Mouse (Mus musculus): ENCODE measurements around the gene H2afz. TPM values are rescaled to one million over a fixed set of nuclear protein-coding genes. Genes with fewer than 3 reads are reported as not detected.
A peak's percentile ranks its signal among the peaks of the same experiment; 100 is the strongest.

H2afz gene
- polyA plus RNA-seq, 1 experiment from 2014 or later: 1,499 TPM

- WGBS: under 1% methylated on average over 65 of the region's 74 CpGs
- peak overlapping the region; percentile 93 for H3K9ac ChIP-seq (replicated peaks)
- no peaks in the 10 kb centered on the region for H3K27me3 ChIP-seq
- peaks cover 32% of the 10 kb centered on the region for H3K4me1 ChIP-seq (replicated peaks)
- H3K9me3 ChIP-seq: no peaks in the 10 kb centered on the region
- peaks cover 3% of the 10 kb centered on the region; the same call in 1 of the 2 replicates for H3K36me3 ChIP-seq
- peak; percentile 49 for ATAC-seq
- H3K4me3 ChIP-seq (replicated peaks): peak overlapping the region; percentile 86
- H3K4me2 ChIP-seq (replicated peaks): peak overlapping the region; percentile 56
- peak overlapping the region; percentile 98 for H3K27ac ChIP-seq
These were observed 998 bp downstream of the H2afz start for GRCm38 (mm10) chr3:137864988-137865982.

GRCm38 (mm10) chr3:137867133-137867436 is 2.8 kb downstream of the H2afz start:
- H3K27ac ChIP-seq: peak overlapping the region; percentile 98

DNA sequence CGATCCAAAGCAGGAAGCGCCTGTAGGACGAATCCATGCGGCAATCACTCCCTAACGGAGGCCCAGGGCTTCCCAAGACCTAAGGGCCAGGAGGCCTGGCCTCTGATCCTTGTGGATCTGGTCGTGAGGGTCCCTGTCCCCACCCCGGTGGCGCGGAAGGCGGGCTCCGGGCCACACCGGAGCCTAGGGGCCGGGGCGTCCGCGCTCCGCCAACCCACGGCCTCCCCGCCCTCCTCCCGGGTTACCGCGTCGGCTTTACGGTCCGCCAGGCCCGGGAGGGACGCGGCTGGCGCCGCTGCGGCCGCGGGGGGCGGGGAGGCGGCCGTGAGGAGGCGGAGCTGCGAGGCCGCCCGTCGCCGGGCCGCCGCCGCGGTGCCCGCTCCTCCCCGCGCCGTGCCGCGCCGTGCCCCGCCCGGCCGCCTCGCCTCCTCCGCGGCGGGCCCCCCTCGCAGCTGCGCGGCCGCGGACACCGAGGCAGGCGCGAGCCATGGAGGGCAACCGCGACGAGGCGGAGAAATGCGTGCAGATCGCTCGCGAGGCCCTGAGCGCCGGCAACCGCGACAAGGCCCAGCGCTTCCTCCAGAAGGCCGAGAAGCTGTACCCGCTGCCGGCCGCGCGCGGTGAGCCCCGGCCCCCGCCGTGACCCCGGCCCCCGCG is 3.3 kb downstream of the H2afz start, which contains the start of gene Dnajb14:
TSS of gene Dnajb14 (plus strand) at position 239 of the 657 bp plus-strand sequence.
- Histone ChIP-seq H3K4me1 (replicated peaks) (peaks cover 32% of the 10 kb centered on the region), H3K4me3 (replicated peaks) (peak within 1 kb of the TSS; percentile 82), H3K36me3 (peaks cover 3% of the 10 kb centered on the region; the same call in 1 of the 2 replicates), H3K9me3 (no peaks in the 10 kb centered on the region), H3K27ac (peak within 1 kb of the TSS; percentile 98), H3K4me2 (replicated peaks) (peak within 1 kb of the TSS; percentile 83), H3K9ac (replicated peaks) (peak within 1 kb of the TSS; percentile 95), H3K27me3 (no peaks in the 10 kb centered on the region)
- under 1% methylated on average over 54 of the region's 94 CpGs for WGBS
- ATAC-seq: peak; percentile 22

More at GRCm38 (mm10) chr3:137867133-137867436, 2.8 kb downstream of the H2afz start:
- Histone ChIP-seq H3K27me3 (no peaks in the 10 kb centered on the region), H3K9ac (replicated peaks) (peak overlapping the region; percentile 95), H3K4me2 (replicated peaks) (peak overlapping the region; percentile 83), H3K36me3 (peaks cover 3% of the 10 kb centered on the region; the same call in 1 of the 2 replicates), H3K4me1 (replicated peaks) (peaks cover 32% of the 10 kb centered on the region), H3K9me3 (no peaks in the 10 kb centered on the region), H3K4me3 (replicated peaks) (peak overlapping the region; percentile 82)
- no peak for ATAC-seq
- 9% methylated on average over 2 of the region's 2 CpGs for WGBS

DNA sequence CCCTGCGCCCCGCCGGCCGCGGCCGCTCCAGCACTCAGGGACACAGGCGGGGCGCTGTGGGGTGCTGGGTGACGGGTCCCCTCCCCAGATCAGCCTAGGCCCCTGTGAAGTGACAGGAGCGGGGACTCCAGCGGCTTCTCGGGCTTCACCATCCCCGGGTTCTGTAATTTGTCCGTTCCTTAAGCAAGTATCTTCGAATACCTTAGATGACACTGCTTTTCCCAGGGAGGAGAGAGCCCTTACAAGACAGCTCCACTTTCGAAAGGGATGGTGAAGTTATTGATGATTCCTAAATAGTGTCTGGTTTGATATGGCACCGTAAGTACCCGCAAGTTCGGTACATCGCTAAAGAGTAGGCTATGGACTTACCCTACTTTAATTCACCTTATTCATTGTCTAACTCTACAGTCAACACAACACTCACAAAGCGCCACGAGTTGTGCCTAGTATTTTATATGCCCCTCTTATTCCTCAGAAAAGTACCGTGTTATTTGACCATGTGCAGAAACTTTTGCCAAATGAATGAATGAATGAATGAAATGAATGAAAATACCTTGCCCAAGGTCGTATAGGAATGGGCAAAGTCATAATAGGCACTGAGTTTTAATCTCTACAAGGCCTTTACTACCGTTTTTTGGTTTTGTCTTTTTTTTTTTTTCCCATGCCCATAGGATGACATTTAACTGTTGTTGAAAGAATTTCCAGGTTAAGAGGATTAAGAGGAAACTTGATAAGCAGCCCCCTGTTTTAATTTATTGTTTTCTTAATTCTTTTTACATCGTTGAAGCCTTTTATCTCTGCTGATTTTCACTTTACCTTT is 4.0 kb downstream of the H2afz start:
- Histone ChIP-seq H3K4me1 (replicated peaks) (peaks cover 31% of the 10 kb centered on the region), H3K36me3 (peaks cover 3% of the 10 kb centered on the region; the same call in 1 of the 2 replicates), H3K9me3 (no peaks in the 10 kb centered on the region), H3K9ac (replicated peaks) (peak overlapping the region; percentile 95), H3K27me3 (no peaks in the 10 kb centered on the region), H3K4me2 (replicated peaks) (peak overlapping the region; percentile 83), H3K4me3 (replicated peaks) (peak overlapping the region; percentile 82), H3K27ac (peak overlapping the region; percentile 98)
- peak; percentile 3; the same call in 1 of the 2 replicates for ATAC-seq
- WGBS: 2% methylated on average over 24 of the region's 26 CpGs

DNA sequence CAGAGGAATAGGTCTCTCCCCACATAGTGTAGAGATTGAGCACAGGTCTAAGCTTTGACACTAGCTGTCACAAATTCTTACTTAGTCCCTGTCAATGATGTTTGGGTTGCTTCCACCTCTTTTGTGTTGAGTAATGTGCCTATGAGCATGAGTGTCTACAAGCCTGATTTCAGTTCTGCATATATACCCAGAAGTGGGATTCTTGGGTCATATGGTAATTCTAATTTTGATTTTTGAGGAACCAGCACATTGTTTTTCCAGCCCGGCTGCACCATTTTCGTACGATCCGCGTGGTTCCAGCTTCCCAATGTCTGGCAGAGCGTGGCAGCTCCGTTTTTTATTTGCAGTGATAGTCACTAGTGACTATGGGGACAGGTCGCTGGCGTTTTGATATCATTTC is 5.1 kb downstream of the H2afz start:
- no peak overlapping the region for H3K27ac ChIP-seq
- H3K27me3 ChIP-seq: no peaks in the 10 kb centered on the region
- H3K4me1 ChIP-seq (replicated peaks): peaks cover 27% of the 10 kb centered on the region
- peaks cover 3% of the 10 kb centered on the region; the same call in 1 of the 2 replicates for H3K36me3 ChIP-seq
- H3K4me2 ChIP-seq (replicated peaks): peak overlapping the region; percentile 11; the same call in 1 of the 2 replicates
- ATAC-seq: no peak
- no peak overlapping the region for H3K9ac ChIP-seq (replicated peaks)
- WGBS: 93% methylated on average over 9 of the region's 9 CpGs
- H3K4me3 ChIP-seq (replicated peaks): no peak overlapping the region
- no peaks in the 10 kb centered on the region for H3K9me3 ChIP-seq

GRCm38 (mm10) chr3:137879313-137879712 is 15.0 kb downstream of the H2afz start:
- H3K27ac ChIP-seq: no peak overlapping the region
- peaks cover 11% of the 10 kb centered on the region for H3K36me3 ChIP-seq
- 88% methylated on average over 3 of the region's 3 CpGs for WGBS
- no peak overlapping the region for H3K4me3 ChIP-seq (replicated peaks)
- no peaks in the 10 kb centered on the region for H3K27me3 ChIP-seq
- H3K4me2 ChIP-seq (replicated peaks): no peak overlapping the region
- no peak for ATAC-seq
- peaks cover 5% of the 10 kb centered on the region; the same call in 1 of the 2 replicates for H3K9me3 ChIP-seq
- H3K4me1 ChIP-seq (replicated peaks): no peaks in the 10 kb centered on the region
- no peak overlapping the region for H3K9ac ChIP-seq (replicated peaks)

DNA sequence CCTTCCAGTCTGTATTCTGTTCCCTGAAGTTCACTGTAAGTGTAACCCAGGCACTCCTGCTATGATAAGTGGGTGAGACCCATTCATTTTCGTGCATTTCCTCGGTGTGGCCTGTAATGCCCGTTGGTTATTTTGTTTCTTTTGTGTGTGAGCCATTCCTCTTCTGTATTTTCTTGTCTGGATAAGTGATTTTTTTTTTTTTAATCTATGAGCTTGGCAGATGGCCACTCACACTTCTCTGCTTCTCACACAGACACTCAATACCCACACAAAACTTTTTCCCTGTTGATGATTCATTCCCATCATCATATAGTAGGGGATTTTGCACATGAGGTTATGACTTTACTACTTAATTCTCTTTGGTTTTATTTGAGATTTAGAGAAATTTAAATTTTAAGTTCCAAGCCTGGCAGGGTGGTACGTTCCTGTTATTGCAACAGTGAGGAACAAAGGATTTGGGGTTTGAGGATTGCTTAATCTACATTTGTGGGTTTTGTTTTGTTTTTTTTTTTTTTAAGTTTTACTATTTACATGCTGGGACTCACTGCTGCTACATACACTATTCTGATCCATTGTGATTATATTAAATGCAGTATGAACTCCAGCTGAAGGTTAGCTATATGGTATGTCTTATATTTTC is 15.9 kb downstream of the H2afz start:
- H3K9ac ChIP-seq (replicated peaks): no peak overlapping the region
- no peak overlapping the region for H3K4me3 ChIP-seq (replicated peaks)
- peaks cover 11% of the 10 kb centered on the region for H3K36me3 ChIP-seq
- peaks cover 5% of the 10 kb centered on the region; the same call in 1 of the 2 replicates for H3K9me3 ChIP-seq
- 82% methylated on average over 4 of the region's 4 CpGs for WGBS
- H3K27me3 ChIP-seq: no peaks in the 10 kb centered on the region
- no peak for ATAC-seq
- no peaks in the 10 kb centered on the region for H3K4me1 ChIP-seq (replicated peaks)
- H3K27ac ChIP-seq: no peak overlapping the region
- H3K4me2 ChIP-seq (replicated peaks): no peak overlapping the region

- peaks cover 11% of the 10 kb centered on the region for H3K36me3 ChIP-seq
- 94% methylated on average over 5 of the region's 5 CpGs for WGBS
- H3K27ac ChIP-seq: no peak overlapping the region
These were observed 16.8 kb downstream of the H2afz start for GRCm38 (mm10) chr3:137881093-137881492.

DNA sequence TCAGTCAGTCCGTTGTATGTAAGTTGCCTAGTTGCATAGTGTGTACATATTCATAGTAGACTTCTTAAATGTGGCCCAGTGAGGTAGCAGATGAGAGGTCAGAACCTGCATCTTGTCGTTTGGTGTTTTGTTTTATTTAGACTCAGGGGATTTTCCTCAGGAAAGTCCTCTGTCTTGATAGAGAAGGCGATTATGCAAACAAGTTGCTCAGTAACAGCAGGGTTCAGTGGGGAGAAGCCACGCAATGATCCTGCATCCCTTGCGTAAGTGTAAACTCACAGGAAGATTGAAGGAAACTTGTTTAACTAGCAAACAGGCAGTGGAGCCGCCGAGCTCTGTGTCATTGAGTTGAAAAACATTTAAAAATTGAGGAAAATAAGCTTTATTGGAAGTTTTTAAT is 23.7 kb downstream of the H2afz start:
- Histone ChIP-seq H3K4me2 (replicated peaks) (no peak overlapping the region), H3K4me3 (replicated peaks) (no peak overlapping the region), H3K9me3 (no peaks in the 10 kb centered on the region), H3K4me1 (replicated peaks) (peaks cover 8% of the 10 kb centered on the region; the same call in 1 of the 2 replicates), H3K27me3 (no peaks in the 10 kb centered on the region), H3K9ac (replicated peaks) (no peak overlapping the region), H3K27ac (no peak overlapping the region), H3K36me3 (peaks cover 13% of the 10 kb centered on the region)
- ATAC-seq: no peak
- WGBS: 61% methylated on average over 7 of the region's 7 CpGs

More at GRCm38 (mm10) chr3:137881093-137881492, 16.8 kb downstream of the H2afz start:
- H3K9ac ChIP-seq (replicated peaks): no peak overlapping the region
- H3K4me2 ChIP-seq (replicated peaks): no peak overlapping the region
- no peak for ATAC-seq
- no peaks in the 10 kb centered on the region for H3K4me1 ChIP-seq (replicated peaks)
- no peak overlapping the region for H3K4me3 ChIP-seq (replicated peaks)
- no peaks in the 10 kb centered on the region for H3K27me3 ChIP-seq
- peaks cover 5% of the 10 kb centered on the region; the same call in 1 of the 2 replicates for H3K9me3 ChIP-seq

DNA sequence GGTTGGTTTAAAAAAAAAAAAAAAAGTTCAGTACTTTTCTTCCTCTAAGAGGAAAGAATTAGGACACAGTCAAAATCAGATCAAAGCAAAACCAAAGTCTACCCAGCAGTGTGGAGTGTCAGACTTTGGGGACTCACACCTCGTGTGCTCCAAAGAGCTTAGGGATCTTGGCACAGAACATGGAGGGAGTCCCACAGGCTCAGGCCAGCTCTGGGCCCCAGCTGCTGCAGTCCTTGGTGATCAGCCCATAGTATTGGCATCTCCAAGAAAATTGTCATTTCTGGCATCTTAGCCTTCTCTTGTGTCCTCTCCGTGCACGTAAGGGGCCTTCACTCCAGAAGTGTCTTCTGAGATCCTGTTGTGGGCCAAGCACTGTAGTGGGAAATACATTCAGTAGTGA is 26.8 kb downstream of the H2afz start:
- Histone ChIP-seq H3K9ac (replicated peaks) (no peak overlapping the region), H3K27me3 (no peaks in the 10 kb centered on the region), H3K36me3 (peaks cover 29% of the 10 kb centered on the region), H3K4me2 (replicated peaks) (no peak overlapping the region), H3K9me3 (no peaks in the 10 kb centered on the region), H3K27ac (no peak overlapping the region), H3K4me3 (replicated peaks) (no peak overlapping the region), H3K4me1 (replicated peaks) (peaks cover 8% of the 10 kb centered on the region; the same call in 1 of the 2 replicates)
- no peak for ATAC-seq
- 77% methylated on average over 3 of the region's 3 CpGs for WGBS

GRCm38 (mm10) chr3:137892118-137892517 is 27.8 kb downstream of the H2afz start:
- Histone ChIP-seq H3K4me3 (replicated peaks) (no peak overlapping the region), H3K27ac (no peak overlapping the region), H3K27me3 (no peaks in the 10 kb centered on the region), H3K4me2 (replicated peaks) (no peak overlapping the region), H3K9me3 (no peaks in the 10 kb centered on the region), H3K36me3 (peaks cover 29% of the 10 kb centered on the region), H3K4me1 (replicated peaks) (peaks cover 8% of the 10 kb centered on the region; the same call in 1 of the 2 replicates), H3K9ac (replicated peaks) (no peak overlapping the region)
- ATAC-seq: no peak
- 93% methylated on average over 4 of the region's 4 CpGs for WGBS

Measured in midbrain, embryonic 13.5 days (tissue).